Mouse (Mus musculus) urinary bladder, postnatal 0 days (tissue): ENCODE measurements around the gene Tmem216. TPM values are rescaled to one million over a fixed set of nuclear protein-coding genes. Genes with fewer than 3 reads are reported as not detected.

Experiments
- polyA plus RNA-seq: library from polyadenylated mRNA; unstranded; fragments of >200 nt; fragmentation: Nextera tagmentation; extraction: Ambion mirVana; gene quantifications from 2 replicates; pipeline ENCODE4 v1.2.1, GENCODE M21; 2015

Tmem216 gene
- 17.5 and 17.8 TPM in 2 replicates for polyA plus RNA-seq

DNA sequence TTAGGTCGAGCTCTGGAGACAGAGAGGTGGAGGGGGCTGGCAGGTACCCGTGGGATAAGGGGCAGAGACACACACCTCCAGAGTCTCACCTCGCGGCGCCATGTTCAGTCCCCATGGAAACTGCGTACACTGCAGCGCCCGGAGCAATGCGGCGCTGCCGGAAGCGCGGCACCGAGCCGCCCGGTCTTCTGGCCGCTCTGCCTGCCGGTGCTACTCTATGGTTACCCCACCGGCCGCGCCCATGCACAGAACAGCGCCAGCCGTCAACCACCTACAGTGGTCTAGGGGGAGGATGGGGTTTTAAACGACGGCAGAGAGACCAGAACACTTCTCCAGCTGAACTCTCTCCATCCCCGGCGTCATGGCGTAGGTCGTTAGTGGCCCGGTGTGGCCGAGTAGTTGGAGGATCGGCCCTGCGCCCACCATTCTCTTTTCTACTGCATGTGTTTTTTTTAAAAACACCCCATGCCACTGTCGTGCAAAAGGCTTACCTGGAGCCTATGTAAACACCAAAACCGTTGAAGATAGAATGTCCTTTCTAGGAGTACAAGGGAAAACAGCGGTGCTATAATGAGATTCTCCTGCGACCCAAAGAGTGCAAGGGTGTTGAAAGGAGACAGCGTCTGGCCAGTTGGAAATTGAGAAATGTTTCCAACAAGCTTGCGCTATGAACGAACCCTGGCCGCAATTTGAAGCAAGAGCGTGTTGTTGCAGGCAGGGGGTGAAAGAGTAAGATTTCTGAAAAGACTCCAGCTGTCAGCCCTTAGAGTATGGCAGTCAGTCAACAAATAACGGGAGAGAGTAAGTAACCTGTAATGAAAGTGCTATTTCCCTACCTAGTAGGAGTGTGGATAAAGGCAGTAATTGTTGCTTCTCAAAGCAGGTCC, at the start of gene Tmem216:
Gene Tmem216 (minus strand): TSS at position 615 of the 887 bp plus-strand sequence.

DNA sequence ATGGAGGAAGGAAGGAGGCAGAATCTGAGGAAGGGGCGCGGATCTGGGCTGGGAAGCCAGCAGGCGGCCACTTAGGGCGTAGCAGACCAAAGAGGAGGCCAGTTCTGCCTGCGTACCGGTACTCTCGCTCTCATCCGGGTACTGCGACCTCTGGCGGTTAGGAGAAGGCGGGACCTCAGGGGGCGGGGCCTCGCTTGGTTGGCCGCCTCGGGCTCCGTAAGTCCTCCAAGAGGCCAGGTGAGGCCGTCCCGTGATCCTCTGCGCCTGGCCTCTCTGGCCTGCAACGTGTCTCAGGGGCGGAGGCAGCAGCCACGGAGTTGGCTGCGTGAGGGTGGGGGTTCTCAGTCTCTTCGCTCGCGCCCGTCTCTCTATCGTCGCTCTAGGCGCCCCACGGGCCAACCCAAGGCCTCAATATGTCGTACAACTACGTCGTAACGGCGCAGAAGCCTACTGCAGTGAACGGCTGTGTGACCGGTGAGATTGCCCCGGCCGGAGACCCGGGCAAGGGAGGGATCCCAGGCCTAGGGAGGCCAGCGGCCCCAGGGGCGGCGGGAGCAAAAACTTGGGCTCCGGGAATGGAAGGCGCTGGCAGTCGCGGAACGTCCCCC, 49.4 kb upstream of the Tmem216 start, which contains the start of the genes Ddb1 and Tkfc:
Gene Ddb1 (plus strand): TSS at position 35 of the 608 bp plus-strand sequence.
Gene Tkfc (minus strand): TSS at position 362 of the 608 bp plus-strand sequence.

DNA sequence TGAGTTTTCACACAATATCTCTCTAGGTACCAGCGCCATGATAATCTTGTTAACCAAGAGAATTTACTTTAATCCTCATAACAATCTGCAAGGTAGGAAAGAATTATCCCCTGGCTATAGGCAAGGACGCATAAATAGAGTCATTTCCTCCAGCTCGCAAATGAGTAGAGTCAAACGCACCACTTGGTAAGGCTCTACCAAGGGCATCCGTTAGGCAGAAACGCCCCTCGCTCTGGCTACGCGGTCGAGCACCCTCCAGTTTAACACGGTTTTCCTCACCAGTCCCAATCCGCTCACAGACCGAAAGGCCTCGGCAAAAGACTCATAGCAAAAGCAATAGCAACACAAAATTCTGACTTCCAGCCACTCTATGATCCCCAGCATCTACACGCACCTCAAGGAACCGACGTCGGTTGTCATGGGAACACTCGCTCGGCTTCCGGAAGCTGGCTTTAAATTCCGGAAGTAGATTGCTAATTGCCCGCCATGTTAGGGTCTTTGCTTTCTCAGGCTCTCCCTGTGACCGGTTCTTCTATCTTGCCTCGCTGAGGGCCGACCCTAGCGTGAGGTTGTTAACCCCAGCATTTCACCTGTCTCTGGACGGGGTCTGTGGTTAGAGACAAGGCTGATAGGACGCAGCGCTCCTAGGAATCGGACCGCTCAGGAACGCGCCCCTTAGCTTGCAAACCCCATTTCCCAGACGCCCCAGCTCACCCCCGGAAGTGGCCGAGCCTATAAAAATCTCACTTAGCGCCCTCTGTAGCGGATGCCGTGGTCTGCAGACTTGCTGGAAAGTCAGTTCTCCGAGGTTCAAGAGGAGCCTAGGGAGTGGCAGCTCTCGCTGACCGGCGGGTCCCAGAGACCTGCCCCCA, 20.9 kb upstream of the Tmem216 start, which contains the start of the genes Cyb561a3 and Tmem138:
Gene Cyb561a3 (plus strand): TSS at position 483 of the 872 bp plus-strand sequence.
Gene Tmem138 (minus strand): TSS at position 673 of the 872 bp plus-strand sequence.

DNA sequence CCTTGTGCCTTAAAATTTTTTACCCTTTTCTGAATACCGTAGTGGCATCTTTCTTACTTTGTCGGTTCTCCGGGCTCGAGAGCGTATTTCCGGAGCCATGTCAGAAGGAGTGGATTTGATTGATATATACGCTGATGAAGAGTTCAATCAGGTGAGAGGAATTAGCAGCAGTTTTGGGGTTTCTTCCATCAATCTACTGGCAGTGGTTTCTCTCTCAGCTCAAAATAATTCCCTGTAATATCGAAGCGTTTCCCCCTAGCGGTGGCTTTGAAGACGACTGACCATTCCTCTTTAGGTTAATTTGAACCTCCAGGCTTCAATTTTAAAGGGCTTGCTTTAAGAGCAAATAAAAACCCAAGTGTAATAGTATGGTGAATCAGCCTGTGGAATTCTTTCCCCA, 30.1 kb downstream of the Tmem216 start, which contains the start of gene Sdhaf2:
Gene Sdhaf2 (minus strand): TSS at position 233 of the 400 bp plus-strand sequence.

DNA sequence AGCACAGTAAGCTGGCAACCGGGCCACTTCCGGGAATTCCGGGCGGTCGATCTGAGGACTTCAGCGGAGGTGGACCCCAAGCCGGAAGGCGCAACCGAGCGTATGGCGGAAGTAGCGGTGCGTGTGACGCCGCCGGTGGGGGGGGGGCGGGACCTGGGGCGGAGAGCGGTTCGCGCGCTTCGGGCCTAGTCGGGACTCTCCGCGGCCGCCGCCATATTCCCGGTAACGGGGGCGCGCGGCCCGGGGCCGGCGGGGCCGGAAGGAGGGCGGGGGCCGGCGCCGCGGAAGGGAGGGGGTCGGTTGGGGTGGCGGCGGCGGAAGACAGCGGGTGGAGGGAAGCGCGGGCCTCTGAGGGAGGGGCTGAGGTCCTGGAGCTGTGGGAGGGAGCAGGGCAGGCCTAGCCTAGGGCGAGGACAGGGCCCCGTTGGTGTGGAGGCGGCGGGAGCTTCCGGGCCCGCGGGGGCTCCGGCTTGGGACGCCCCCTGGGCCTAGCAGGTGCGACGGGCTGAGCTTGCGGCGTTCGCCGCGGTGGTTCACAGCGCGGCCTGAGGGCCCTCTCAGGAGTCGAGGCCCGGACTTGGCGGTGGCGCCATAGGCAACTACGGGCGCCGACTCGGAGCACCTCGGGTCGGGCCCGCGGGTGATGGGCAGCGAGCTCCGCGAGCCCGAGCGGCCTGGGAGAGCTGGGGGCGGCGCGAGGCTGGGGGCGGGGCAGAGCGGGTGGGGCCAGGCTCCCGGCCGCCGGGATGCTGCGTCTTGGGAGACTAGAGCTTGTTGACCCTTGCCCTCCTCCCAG, 30.7 kb downstream of the Tmem216 start, which contains the start of gene Cpsf7:
Gene Cpsf7 (plus strand): TSS at position 161 of the 796 bp plus-strand sequence.

Other genes with a start within 250 kb of the Tmem216 start
- 0.04 and 0.40 TPM in 2 replicates for gene Syt7, start 167.1 kb downstream of the Tmem216 start, polyA plus RNA-seq
- gene Lrrc10b, start 98.8 kb downstream of the Tmem216 start, polyA plus RNA-seq: 2.6 and 3.9 TPM in 2 replicates
- gene Ppp1r32, start 73.3 kb downstream of the Tmem216 start, polyA plus RNA-seq: not detected in 2 replicates
- gene Cpsf7, start 31.0 kb downstream of the Tmem216 start, polyA plus RNA-seq: 18.9 and 21.4 TPM in 2 replicates
- gene Sdhaf2, start 30.1 kb downstream of the Tmem216 start, polyA plus RNA-seq: 37.6 and 40.0 TPM in 2 replicates
- gene Cyb561a3, start 20.9 kb upstream of the Tmem216 start, polyA plus RNA-seq: 20.5 and 21.2 TPM in 2 replicates
- gene Tmem138, start 21.1 kb upstream of the Tmem216 start, polyA plus RNA-seq: 16.0 and 16.8 TPM in 2 replicates
- 193 and 203 TPM in 2 replicates for gene Ddb1, start 49.1 kb upstream of the Tmem216 start, polyA plus RNA-seq
- gene Tkfc, start 49.4 kb upstream of the Tmem216 start, polyA plus RNA-seq: 10.2 and 10.6 TPM in 2 replicates
- 0.47 and 0.58 TPM in 2 replicates for gene Vwce, start 78.0 kb upstream of the Tmem216 start, polyA plus RNA-seq
- gene Pga5, start 121.8 kb upstream of the Tmem216 start, polyA plus RNA-seq: 2.0 and 2.3 TPM in 2 replicates
- 20.9 and 21.5 TPM in 2 replicates for gene Vps37c, start 132.5 kb upstream of the Tmem216 start, polyA plus RNA-seq
- not detected in 2 replicates for gene Cd5, start 182.8 kb upstream of the Tmem216 start, polyA plus RNA-seq